Mouse (Mus musculus): ENCODE data around the gene Ifi209. TPM values are rescaled to one million over a fixed set of nuclear protein-coding genes. Genes with fewer than 3 reads are reported as not detected.

Gene Ifi209
- polyA plus RNA-seq (2015; fragmentation: Nextera tagmentation; extraction: Ambion mirVana), result 0.35 and 0.62 TPM in 2 replicates

DNA sequence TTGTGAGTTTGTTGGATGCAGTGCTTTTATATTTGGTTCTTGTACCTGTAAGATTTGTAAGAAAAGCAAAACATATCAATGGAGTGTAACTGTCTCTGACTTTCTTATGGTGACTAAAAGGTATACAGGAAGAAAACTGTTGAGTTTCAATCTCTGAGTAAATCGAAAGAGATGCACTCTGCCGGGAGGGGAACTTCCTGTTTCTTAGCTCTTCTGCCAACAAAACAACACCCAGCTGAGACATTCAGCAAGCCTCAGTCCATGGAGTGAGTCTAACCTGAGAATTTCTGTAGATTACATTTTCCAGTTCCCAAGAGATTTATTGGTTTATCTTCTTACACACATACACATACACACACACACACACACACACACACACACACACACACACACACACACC is at the start of gene Ifi209:
Ifi209 (plus strand) TSS at position 296 of the 400 bp plus-strand sequence.

DNA sequence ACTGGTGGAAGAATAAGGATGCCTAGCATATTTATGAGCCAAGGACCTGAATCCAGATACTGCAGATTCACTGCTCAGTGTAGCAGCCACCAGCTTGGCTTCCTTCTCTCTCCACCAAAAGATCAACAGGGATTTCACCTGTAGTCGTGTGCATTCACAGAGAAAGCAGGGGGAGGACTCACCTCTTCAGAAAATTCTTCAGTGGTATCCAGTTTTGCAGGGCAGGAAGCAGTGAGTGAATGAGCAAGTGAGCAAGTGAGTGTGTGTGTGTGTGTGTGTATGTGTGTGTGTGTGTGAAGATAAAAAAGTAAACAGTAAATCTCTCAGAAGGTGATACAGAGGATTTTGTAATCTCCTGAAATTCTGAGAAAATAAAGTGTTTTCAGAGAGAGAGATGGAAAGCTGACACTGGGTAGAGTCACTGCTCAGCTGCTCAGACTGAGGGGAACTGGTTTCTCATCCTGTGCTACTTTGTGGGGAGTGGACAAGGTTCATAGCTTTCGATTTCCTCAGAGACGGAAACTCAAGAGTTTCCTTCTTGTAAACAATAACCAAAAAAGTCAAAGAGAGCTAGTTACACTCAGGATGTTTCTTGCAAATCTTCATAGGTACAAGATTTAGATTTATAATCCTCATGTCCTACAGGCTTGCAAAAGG is 31.8 kb upstream of the Ifi209 start, which contains the start of gene Ifi213:
Ifi213 (minus strand) TSS at position 437 of the 657 bp plus-strand sequence.

DNA sequence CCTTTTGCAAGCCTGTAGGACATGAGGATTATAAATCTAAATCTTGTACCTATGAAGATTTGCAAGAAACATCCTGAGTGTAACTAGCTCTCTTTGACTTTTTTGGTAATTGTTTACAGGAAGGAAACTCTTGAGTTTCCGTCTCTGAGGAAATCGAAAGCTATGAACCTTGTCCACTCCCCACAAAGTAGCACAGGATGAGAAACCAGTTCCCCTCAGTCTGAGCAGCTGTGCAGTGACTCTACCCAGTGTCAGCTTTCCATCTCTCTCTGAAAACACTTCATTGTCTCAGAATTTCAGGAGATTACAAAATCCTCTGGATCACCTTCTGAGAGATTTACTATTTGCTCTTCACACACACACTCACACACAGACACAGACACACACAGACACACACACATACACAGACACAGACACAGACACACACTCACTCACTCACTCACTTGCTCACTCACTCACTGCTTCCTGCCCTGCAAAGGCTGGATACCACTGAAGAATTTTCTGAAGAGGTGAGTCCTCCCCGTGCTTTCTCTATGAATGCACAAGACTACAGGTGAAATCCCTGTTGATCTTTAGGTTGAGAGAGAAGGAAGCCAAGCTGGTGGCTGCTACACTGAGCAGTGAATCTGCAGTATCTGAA is 42.9 kb downstream of the Ifi209 start, which contains the start of gene Ifi208:
Ifi208 (plus strand) TSS at position 218 of the 640 bp plus-strand sequence.

Small RNA genes lying within 50 kb of the gene (microRNA-seq; reads per million reads assigned to microRNA genes)
- 0 reads per million in 2 experiments for gene Gm44339

Other genes starting within 250 kb of the Ifi209 start
- gene Ifi206, start 139.9 kb upstream of the Ifi209 start, polyA plus RNA-seq (2015; fragmentation: Nextera tagmentation; extraction: Ambion mirVana), result 0.18 and 0.27 TPM in 2 replicates
- not detected in 2 replicates for gene Ifi214, start 95.0 kb upstream of the Ifi209 start, polyA plus RNA-seq (2015; fragmentation: Nextera tagmentation; extraction: Ambion mirVana)
- gene Ifi213, start 31.6 kb upstream of the Ifi209 start, polyA plus RNA-seq (2015; fragmentation: Nextera tagmentation; extraction: Ambion mirVana), result 0.38 and 0.74 TPM in 2 replicates
- gene Ifi208, start 42.8 kb downstream of the Ifi209 start, polyA plus RNA-seq (2015; fragmentation: Nextera tagmentation; extraction: Ambion mirVana), result not detected in 2 replicates
- gene Ifi207, start 110.8 kb downstream of the Ifi209 start, polyA plus RNA-seq (2015; fragmentation: Nextera tagmentation; extraction: Ambion mirVana), result 1.5 and 2.1 TPM in 2 replicates
- 3.9 and 6.3 TPM in 2 replicates for gene Ifi204, start 136.0 kb downstream of the Ifi209 start, polyA plus RNA-seq (2015; fragmentation: Nextera tagmentation; extraction: Ambion mirVana)

Data from skeletal muscle tissue, postnatal 0 days (tissue).